Mouse (Mus musculus): ENCODE data around the gene Ing5.
A peak's percentile ranks its signal among the peaks of the same experiment; 100 is the strongest.
"Not testable (repeated sequence)": the region's sequence is repeated elsewhere in the genome, so short reads cannot be mapped to it uniquely, and the experiment has no call there.

The Ing5 gene

DNA sequence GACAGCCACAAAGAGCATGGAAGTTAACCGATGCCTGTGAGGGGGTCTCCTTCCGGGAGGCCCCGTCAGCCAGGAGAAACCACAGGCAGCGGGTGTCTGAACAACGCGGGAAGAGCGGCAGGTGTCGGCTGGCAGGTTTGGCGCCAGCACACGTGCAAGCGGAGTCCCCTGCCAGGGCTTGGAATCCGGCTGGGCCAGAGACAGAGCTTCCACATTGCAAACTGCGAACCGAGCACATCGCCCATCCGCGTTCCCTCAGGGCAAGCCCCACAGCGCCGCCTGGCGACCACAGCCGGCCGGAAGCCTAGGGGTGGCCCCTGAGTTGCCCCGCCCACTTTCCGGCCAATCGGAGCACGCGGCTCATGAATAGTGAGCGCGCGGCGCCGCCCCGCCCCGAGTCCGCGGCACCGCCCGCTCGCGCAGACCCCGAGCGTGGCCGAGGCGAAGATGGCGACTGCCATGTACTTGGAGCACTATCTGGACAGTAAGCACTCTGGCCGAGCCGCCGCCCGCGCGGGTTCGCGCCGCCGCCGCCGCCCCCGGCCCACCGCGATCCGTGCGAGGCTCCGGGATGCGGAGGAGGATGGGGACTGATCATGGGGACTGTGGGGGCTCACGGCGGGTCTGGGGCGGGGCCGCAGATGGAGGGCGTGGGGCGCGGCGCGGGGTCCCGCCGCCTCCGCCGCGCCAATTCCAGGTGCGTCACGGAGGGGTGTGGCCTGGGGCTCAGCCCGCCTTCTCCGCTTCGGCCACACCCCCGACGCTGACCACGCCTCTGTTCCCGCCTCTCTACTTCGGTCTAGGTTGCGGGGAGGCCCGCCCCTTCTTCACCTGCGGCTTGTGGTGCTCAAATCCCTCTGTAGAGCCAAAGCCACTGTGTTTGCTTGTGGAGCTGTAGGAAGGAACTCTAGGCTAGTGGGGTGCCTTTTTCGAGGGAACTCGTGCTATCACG is at the start of gene Ing5:
Gene Ing5, plus strand, starts transcription at position 410 of the 952 bp plus-strand sequence.
- DNase-seq: peak; percentile 99 to 100

DNA sequence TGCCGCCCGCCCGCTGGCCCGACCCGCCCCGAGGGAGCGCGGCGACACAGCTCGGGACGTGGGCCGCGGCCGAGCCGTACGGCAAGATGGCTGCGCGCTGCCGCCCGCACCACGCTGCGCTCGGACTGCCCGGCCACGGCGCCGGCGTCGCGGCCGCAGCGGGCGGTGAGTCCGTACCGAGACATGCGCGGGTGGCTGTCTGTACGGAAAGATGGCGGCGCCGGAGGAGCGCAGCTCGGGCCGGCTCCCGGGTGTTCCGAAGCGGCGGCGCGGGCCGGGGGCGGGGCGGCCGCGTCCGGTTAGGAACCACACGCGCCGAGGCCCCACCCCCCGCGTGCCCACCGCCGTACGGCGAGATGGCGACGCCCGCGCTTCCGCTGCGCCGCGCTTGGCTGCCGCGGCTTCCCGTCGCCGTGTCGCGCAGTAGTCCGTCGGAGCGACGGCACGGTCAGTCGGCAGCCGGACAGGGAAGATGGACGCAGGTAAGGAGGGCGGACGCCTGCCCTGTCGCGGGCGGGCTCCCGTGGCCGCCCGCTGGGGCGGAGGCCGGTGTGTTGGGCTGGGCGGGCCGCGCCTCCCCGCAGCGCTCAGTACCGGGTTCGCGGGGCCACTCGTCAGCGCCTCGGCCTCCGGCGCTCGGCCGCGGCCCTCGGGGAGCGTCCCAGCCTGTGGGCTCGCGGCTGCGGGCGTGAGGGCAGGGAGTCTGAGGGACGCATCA is 49.0 kb upstream of the Ing5 start, which contains the start of gene Thap4:
Gene Thap4, minus strand, starts transcription at position 292 of the 718 bp plus-strand sequence.
- DNase-seq: peak; percentile 93 to 97

DNA sequence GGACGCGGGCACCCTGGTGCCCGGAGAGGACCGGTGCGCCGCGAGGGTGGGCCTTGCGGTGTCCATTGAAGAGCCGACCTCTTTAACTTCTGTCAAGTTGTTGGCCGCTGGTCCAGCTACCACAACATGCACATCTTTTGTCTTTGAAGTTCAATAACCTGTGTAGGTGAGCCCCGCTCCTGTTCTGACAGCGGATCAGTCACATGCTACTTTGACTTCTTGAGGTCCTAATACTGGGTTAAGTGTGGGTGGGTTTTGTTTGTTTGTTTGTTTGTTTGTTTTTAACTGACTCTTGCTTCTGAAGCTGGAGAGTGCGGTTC is 48.5 kb upstream of the Ing5 start:
- DNase-seq: no peak

DNA sequence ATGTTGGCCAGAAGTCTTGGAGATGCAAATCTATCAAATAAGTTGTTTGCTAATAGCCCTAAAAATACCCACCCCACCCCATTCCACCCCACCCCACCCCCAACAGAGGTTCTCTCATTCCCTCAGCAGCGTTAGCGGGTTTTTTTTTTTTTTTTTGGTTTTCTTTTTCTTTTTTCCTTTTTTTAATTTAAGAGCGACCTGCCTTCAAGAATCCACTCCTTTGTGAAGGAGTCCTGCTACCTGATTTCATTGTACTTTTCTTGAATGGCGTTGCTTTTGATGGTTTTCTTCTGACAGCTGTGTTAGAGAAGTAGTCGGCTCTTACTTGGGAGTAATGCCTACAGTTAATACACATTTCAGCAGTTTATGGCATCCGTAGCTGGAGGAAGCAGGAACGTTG is 48.1 kb upstream of the Ing5 start:
- DNase-seq: no peak

DNA sequence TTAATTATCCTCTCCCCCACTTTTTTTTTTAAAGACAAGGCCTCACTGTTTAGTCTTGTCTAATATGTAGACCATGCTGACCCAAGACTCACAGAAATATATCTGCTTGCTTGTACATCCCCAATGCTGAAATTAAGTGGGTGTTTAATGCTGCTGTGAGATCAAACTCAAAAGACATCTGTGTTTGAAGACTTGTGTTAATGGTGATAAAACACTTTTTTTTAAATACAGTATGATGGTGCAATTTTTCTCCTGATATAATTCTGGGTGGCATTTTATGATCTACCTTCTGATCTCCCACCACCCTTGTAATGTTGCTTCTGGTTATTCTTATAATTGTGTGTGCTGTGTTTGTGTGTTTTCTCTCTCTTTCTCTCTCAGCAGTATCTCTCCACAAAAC is 47.6 kb upstream of the Ing5 start:
- no peak for DNase-seq

DNA sequence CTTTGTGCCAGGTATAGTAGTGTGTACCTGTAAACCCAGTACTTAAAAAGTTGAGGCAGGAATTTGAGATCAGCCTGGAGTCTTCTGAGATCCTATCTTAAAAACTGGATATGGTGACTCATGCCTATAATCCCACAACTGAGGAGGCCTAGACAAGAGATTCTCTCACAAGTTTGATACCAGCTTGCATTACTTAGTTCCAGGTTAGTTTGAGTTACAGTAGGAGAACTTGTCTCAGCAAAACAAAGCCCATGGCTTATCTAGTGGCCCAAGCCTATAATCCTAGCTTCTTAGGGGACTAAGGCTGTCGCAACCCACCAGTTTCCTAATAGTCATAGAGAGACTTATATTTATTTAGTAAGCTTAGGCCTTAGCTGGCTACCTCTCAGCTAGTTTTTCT is 43.7 kb upstream of the Ing5 start:
- no peak for DNase-seq

DNA sequence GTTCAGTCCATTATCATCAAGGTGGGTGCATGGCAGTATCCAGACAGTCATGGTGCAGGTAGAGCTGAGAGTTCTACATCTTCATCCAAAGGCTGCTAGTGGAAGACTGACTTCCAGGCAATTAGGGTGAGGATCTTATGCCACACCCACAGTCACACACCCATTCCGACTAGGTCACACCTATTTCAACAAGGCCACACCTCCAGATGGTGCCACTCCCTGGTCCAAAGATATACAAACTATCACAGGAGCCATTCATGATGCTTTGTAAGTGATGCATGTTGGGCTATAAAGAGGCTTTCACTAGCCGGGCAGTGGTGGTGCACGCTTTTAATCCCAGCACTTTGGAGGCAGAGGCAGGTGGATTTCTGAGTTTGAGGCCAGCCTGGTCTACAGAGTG is 40.2 kb upstream of the Ing5 start:
- not testable (repeated sequence) for DNase-seq

DNA sequence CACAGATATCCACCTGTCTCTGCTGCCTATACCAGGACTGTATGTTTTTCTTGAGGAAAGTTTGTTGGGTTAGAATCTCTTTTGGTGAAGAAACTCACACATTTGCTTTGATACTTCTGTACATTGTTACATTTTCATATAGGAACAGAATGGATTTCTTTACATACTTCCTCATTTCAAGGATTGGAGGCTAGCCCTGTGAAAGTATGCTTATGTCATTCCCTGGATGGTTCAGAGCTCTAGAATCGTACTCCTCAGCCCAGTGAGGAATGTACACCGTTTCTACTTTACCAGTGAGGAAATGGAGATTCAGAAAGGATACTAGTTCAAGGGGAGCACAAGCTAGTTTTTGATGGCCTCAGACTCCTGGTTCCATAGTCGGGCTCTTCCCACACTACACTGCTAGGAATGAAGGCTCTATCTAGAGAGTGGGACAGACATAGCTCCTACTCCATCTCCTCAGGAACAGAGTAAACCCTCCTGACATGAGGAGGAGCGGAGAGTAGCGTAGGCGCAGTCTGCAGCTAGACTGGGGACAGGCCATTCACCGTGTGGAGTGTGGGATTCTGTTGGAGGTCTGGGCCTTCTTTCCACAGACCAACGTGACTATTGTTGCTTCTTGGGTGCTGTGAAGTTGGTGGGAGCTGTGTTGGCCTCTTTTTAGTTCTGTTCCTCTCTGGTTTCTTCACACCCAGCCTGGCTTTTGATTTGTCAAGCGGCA is 38.7 kb upstream of the Ing5 start:
- DNase-seq: no peak

DNA sequence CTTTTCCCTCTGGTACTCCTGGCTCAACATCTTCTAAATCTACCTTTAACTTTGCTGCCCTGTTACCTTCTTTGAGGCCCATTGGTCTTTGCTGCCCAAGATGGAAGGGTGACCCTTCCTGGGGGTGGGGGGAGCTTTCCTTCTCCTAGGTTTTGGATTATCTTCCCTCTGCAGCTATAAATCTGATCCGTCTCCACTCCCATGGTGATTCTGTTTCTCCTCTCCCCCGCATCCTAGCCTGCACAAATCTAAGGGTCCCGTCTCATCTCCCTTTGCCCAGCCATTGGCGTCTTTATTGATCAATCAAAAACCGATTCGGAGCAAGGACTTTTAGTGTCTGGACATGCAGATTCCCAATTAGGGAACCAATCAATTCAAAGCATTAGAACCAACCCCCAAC is 36.2 kb upstream of the Ing5 start:
- DNase-seq: no peak

DNA sequence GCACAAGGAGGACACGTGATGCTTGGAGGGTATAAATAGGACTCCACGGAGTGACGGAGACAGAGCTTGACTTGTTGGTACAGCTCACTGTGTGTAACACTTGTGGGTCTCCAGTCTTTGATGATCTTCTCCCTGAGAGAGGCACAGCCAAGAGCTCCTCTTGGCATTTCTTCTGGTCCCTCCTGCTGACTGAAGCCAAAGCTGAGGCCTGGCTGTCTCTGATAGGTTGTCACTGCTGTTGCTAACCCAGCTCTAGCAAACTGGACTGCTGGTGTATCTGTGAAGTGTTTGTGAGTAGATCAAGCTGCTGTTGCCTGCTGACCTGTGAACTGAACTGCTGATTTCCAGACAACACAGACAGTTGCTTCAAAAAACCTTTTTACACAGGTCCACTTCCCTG is 33.9 kb upstream of the Ing5 start:
- DNase-seq: peak; percentile 30 to 74

DNA sequence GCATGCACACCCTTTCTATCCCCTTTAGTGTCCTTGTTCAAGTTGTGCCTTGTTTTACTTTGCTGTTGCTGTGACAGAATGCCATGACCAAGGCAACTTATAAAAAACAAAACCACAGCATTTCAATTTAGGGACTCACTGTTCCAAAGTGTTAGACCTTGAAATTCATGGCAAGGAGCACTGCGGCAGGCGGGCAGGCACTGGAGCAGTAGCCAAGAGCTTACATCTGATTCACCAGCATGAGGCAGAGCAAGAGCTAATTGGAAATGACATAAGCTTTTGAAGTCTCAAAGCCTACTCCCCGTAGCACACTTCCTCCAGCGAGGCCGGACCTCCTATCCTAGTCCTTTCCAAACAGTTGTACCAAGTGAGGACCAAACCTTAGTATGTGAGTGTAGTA is 27.1 kb upstream of the Ing5 start:
- DNase-seq: no peak

DNA sequence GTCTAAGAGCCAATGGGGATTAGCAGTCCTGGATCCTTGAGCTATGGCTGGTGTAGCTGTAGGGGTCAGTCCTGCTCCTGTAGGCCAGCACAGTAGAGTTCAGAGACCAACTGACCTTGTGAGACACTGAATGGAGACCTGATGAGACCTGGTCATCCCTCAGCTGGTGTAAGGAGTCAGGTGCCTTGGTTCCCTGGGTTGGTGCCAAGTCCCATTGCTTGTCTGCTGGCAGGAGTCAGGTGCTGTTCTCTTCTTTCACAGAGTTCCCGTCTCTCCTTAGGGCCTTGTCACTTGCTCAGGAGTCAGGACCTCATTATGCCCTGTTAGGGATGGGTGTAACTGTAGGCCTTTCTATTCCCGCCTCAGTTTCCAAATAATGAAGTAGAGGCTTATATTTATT is 16.9 kb upstream of the Ing5 start:
- DNase-seq: no peak

DNA sequence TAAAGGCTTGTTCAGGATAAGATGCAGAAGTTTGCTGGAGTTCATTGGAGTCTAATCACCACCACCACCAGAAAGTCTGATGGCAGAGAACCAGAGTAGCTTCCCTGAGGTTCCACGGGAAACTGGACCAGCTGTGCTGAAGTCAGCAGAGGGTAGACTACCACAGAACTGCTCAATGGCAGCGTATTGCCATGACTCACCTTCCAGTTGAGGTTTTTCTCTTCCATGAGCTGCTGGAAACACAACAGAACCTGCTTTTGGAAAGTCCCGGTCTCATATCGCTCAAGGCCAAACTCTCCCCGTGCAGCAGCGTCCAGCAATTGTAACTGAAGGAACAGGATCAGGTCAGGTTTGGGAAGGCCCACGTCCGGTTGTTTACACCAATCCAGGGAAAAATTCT is 9.2 kb upstream of the Ing5 start:
- no peak for DNase-seq

DNA sequence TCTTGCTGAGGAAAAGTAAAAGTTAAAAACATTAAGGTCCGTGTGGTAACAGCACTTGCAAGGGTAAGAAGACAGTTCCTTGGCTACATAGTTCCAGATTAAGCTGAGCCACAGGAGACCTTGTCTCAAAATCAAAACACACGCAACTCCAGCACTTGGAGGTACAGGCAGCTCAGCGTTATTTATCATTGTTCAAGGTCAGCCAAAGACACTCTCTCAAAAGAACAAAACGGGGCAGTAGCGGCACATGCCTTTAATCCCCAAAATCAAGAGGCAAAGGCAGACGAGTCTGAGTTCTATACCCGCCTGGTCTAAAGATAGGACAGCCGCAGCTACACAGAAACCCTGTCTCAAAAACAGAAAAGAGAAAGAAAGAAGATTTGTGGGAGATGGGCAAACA is 7.9 kb upstream of the Ing5 start:
- DNase-seq: no peak

DNA sequence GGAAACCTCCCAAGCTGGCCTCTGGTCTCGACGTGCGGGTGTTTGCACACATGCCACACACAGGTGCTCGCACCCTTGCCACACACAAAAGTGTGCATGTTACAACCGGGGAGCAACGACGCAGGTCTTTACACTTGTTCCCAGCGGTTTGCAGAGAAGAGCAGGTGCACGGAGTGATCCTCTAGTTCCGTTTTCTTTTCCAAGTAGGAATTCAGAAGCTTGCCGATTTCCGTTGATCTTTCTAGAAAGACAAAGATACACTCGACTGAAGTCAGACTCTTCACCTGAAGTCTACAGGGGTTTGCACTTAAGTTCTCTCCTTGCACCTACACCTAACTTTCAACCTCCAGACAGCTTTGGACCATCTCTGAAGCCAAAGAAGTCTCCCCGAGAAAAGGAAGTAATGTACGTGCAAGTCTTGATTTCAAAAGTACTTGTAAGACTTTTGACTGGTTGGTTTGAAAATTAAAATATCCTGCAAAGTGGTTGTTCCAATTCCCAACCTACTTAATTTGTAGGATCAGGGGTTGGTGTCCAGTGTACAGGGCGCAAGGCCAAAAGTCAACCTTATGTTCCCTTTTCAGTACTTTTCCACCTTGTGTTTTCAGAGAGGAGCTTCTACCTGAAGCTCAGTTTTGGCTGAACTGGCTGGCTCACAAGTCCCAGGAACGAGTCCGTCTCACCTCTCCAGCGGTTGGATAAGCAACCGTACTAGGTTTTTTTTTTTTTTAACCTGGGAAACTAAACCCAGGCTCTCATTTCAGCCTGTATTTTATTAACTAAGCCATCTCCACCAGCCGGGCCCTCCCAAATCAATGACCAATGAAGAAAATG is 2.9 kb upstream of the Ing5 start:
- no peak for DNase-seq

DNA sequence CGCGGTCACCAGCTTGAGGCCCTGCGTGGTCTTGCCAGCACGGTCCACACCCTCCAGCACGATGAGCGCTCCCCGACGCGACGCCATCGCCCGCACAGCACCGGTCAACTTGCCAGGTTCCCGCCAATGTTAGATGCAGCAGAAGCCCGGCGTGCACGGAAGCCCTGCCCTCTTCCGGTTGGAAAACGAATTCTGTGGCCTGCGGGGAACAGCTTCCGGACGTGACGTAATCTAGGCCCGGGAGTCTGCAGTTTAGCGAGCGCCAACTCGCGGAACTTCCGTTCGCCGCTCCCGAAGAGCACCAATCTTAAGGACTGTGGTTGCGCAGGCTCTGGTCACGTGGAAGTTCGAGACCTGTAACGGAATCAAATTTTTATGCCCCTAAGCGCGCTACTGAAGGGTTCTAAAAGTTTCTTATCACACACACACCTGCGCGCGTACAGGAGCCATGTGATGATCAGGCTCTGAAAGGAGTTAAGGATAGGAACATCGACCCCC is 2.0 kb upstream of the Ing5 start, which contains the start of gene Dtymk:
Gene Dtymk, minus strand, starts transcription at position 194 of the 498 bp plus-strand sequence.
- peak; percentile 94 to 95 for DNase-seq

DNA sequence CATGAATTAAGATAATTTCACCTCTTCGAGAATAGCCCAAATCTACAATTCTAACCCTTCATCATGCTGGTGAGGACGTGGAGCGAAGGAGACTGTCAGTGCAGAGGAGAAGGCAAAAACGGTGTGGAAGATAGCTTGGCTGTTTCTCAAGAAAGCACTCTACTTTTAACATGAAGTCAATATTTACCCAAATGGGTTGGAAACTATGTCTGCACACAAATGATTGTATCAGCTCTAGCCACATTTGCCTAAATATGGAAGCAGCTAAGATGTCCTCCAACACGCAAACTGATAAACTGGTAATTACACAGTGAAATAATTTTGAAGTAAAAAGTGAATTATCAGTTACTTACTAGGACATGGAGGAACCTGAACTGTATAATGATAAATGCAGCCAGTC is 994 bp upstream of the Ing5 start:
- DNase-seq: no peak

DNA sequence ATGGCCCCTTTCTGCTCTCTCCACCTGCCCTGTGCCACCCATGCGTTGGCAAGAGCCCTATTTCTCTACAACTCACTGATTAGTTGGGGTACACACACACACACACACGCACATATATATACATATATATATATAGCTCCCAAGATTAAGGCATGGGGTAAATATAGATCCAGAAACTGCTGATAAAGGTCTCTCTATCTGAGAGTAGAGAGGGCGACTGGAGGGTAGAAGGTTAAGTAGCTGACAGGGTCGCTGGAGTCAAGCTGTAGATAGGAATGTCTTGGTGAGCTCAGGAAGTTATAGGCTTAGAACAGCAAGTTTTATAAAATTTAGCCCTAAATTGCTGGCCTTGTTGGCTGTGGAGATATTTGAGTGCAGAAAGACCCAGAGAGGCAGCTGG is 1.1 kb downstream of the Ing5 start:
- no peak for DNase-seq

DNA sequence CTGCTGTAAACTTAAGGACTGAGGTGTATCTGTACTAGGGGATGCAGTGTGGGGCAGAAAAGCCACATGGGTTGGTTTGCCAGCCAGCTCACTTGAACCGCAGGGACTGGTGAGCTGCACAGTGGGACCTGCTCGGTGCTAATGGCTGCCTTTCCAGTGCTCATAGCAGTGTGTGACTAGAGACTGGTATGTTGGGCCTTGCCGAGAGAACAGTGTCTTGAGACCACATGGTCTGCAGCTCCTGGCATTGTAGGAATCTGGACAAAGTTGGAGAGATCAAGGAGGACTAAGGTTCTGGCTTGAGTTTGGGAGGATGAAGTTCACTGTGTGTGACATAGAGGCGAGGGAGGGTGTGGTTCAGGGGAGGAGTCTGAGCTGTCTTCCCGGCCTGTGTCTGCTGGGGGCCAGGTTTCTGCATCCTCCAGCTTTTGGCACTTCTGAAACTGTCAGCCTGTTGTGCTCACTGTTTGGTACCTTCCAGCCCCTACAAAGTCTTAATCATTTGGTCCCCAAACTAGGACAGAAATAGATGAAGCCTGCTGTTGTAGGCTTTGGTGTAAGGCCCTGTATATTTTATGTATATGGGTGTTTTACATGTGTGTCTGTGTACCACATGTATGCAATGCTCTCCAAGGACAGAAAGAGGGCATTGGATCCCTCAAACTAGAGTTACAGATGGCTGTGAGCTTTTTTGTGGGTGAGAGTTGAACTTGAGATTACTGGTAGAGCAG is 1.6 kb downstream of the Ing5 start:
- no peak for DNase-seq

DNA sequence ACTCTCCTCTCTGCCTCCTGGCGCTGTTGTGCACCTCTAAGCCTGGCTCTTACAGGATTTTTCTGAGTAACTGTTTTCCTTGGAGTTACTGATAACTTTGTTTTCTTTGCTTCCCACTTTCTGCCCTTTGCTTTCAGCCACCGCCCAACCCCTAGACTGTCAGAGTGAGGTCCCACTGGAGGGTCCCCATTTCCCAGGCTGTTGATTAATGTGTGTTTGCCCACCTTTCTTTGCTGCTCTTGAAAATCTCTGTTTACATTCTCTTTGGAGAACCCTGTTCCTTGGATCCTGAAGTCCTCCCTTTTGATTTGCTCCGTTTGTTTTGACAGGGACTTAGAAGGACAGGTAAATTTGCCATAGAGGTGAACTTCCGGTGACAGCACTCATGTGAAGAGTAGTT is 5.1 kb downstream of the Ing5 start:
- no peak for DNase-seq

DNA sequence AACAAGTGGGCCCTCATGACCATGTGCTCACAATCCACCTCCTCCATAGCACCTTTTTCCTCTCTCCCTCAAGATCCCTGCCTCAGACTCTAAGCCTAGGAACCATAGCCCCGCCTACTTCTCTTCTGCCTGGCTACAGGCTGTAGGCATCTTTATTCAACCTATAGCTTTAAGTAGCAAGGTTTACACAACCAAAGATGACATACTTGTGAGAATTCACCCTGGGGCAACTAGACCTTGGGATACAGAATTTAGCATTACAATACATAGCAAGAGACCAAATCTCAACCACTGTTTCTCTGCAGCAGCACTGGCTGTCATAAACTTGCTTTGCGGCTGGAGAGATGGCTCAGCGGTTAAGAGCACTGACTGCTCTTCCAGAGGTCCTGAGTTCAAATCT is 6.2 kb downstream of the Ing5 start:
- no peak for DNase-seq

Data from lung, postnatal 4 days (tissue).